Mouse (Mus musculus) fat pad, adult 2 months (tissue): ENCODE data around the gene Ptgis.

Experiments
- DNase-seq: peaks from one replicate; pipeline ENCODE4 v3.0.0-alpha.2; 2011; ENCODE audit warnings: low read depth, low spot score; ENCODE audit errors: extremely low read depth

Ptgis gene

GRCm38 (mm10) chr2:167240008-167240964 lies at the start of gene Ptgis:
Ptgis (minus strand) TSS chr2:167240604.
- DNase-seq: no peak

- no peak for DNase-seq
These were observed 41.1 kb upstream of the Ptgis start for GRCm38 (mm10) chr2:167281461-167281860.

DNA sequence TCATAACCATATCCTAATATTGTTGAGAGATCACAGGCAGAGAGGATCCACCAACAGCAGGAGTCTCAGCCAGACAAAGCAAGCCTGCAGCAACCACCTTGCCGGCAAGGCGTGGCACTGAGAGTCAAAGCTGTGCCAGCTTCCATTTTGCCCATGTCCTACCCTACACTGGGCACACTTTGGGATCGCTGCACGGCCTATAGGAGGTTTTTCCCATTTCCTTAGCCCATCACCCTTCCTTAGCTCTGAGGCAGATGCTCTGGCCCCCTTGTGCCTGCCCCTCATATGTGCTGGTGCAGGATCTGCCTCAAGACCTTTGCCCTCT lies 40.5 kb upstream of the Ptgis start:
- no peak for DNase-seq

GRCm38 (mm10) chr2:167280090-167280985 lies 39.9 kb upstream of the Ptgis start:
- DNase-seq: no peak

DNA sequence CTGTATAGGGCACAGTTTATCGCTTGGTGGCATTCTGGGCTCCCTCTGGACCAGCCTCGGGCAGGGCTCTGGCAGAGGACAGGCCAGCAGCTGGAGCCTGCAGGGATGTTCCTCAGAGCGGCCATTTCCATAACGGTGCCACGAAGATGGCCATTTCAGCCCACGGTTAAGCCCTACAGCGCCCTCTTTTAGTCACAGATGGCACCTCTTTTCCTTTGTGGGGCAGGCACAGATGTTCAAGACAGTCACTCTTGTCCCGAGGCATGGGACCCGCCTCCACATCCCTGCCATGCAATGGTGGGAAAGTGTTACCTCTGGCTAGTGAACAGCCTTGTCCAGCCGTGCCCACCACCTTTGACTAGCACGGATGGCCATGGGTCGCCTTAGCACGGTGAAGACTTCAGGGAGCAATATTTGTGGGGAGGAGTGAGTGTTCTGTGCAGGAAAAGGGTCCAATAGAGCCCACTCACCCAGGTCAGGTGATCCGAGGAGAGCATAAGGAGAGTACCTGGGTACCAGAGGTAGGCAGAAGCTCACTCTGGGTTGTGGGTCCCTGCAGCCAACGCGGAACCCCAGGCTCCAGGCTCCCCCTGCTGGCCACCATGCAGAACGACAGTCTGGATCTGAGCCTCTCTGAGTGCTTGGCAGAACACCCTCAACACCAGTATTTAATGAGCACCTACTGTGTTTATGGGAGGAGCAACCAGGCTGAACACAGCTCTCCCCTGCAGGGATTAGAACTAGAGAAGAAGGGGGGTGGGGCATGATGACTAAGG lies 38.5 kb upstream of the Ptgis start:
- no peak for DNase-seq

GRCm38 (mm10) chr2:167278011-167278410 lies 37.6 kb upstream of the Ptgis start:
- DNase-seq: no peak

DNA sequence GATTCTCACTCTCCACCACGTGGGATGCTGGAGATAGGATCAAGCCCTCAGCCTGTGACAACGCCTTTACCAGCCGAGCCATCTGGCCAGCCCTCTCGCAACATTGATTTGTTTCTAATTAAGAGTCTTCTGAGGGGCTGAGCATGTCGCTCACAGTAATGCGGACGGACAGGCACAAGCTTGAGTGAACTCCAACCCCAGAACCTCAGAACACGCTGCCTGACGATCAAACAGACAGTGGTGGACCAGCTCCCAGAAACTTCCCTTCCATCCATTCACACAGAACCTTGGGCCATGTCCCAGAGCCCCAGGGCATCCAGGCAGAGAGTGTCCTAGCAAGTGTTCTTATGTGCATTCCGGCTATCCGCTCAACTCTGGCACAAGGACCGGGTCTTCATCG lies 36.6 kb upstream of the Ptgis start:
- no peak for DNase-seq

DNA sequence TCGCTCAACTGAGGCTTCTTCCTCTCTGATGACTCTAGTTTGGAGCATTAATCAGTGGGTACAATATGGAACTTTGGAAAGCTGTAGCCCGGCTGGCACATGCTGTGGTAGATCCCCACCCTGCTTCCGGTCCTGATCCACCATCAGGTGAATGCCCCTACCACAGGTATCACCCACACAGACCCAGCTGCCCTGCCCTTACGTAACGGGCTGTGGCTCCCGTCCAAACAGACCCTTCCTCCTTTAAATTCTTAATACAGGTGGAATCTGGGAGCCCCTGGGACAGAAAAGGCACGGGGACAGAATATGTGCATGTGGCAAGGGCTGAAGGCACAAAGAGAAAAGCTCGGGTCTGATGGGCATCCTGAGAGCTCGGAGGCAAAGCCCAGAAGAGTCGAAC lies 35.5 kb upstream of the Ptgis start:
- DNase-seq: no peak

GRCm38 (mm10) chr2:167274713-167275465 lies 34.5 kb upstream of the Ptgis start:
- no peak for DNase-seq

DNA sequence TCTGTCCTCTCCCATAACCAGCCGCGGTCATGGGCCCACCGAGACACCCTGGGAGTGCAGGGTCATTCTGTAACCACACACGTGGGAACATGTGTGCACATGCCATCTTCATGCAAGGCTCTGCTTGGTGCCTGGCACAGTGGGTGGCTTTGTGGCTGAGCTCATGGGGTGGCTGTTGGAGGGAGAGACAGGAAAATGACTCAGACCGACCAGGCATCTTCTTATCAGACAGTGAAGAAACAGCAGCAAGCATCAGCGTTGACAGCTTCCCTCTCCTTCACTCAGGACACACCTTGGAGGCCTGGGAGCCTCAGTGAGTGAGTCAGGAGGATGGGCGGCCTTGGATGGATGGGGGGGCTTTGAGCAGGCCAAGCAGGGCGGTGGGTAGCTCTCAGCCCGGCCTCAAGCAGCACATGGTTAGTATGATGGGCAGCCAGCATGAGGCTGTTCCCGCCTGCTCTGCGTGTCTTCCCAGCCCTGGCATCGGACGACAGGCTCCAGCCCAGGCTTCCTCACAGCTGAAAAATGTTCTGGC lies 32.9 kb upstream of the Ptgis start:
- DNase-seq: no peak

DNA sequence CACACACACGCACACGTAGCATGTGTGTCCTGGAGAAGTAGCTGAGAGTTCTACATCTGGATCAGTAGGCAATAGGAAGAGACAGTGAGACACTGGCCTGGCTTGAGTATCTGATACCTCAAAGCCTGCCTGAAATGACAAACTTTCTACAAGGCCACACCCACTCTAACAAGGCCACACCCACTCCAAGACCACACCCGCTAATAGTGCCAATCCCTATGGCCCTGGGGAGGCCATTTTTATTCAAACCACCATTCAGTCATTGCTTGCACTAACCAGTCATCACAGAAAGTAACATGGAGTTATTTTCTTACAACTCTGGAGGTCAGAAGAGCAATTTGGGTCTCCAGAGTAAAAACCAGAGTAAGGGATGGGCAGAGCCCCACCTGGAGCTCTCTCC lies 32.3 kb upstream of the Ptgis start:
- DNase-seq: no peak

GRCm38 (mm10) chr2:167271121-167271521 lies 30.7 kb upstream of the Ptgis start:
- no peak for DNase-seq

- no peak for DNase-seq
These were observed 30.1 kb upstream of the Ptgis start for GRCm38 (mm10) chr2:167270496-167270895.

- no peak for DNase-seq
These were observed 28.3 kb upstream of the Ptgis start for GRCm38 (mm10) chr2:167268721-167269120.

GRCm38 (mm10) chr2:167268411-167268690 lies 27.9 kb upstream of the Ptgis start:
- no peak for DNase-seq

DNA sequence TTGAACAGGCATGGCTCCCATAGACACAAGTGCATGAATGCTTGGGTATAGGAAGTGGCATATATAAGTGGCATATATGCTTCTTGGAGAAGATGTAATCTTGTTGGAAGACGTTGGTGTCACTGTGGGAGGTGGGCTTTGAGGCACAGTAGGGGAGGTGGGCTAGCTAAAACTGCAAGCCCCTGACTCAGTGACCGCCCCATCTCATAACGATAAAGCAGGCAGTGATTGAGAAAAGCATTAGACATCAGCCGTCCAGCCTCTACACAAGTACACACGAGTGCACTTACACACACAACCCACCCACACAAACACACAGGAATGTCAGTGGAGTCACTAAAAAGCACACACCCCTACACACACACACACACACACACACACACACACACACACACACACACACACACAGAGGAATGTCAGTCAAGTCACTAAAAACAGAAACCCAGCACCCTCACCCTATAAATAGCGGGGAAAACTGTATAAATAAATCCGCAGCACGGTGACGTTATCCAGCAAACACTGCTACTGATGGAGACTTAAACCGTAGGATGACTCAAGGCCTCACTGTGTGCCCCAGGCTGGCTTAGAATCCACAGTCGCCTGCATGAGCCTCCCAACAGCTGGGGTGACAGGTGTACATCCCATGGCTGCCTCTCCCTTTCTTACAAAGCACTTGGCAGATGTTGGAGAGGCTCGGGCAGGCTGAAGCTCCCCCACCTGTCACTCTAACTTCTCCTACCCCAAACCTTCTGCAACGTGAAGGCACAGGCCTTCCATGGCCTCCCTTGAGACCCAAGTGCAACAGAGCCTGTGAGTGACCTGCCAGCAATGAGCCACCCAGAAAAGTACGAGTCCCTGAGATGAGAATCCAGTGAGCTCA lies 27.4 kb upstream of the Ptgis start:
- no peak for DNase-seq

DNA sequence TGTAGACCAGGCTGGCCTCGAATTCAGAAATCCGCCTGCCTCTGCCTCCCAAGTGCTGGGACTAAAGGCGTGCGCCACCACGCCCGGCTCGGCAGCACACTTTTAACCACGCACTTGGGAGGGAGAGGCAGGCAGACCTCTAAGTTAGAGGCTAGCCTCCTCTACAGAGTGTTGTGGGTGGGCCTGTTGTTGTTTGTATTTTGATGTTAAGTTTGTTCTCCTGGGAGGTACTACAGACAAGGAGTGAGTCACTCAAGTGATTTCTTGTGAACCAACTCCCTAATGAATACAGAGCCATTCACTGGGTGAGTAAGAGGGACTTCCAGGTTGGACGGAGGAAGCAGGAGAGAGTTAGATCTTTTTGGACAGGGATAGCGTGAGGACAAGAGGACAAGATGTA lies 25.8 kb upstream of the Ptgis start:
- DNase-seq: no peak

DNA sequence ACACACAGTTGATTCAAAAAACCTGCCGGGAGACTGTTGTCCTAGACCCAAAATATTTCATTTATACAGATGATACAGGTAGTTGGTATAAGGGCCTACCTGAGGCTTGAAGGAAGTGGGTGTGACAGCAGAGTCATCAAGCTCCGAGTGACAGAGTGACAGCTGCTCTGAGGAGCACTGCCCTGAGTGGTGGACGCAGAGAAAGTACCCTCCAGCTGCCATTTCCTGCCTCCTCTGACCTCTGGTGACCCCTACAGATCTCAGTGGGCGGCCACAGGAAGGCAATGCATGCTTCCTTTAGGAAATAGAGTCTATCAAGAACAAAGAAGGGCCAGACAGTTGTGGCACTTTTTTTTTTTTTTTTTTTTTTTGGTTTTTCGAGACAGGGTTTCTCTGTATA lies 25.4 kb upstream of the Ptgis start:
- DNase-seq: no peak

- no peak for DNase-seq
These were observed 24.6 kb upstream of the Ptgis start for GRCm38 (mm10) chr2:167265021-167265420.
